Mouse (Mus musculus) bone marrow macrophage, adult 2 months (primary cell): ENCODE measurements around the gene Ruvbl2. TPM values are rescaled to one million over a fixed set of nuclear protein-coding genes. Genes with fewer than 3 reads are reported as not detected.
A peak's percentile ranks its signal among the peaks of the same experiment; 100 is the strongest.

Experiments used
- H3K27ac ChIP-seq: 2 replicates; pipeline ENCODE4 v1.5.1; 2012; ENCODE audit warnings: low read depth, low read length; ENCODE audit not compliant: insufficient read depth
- H3K4me1 ChIP-seq: 2 replicates; pipeline ENCODE4 v1.6.1; 2012; ENCODE audit warnings: low read length; ENCODE audit not compliant: control insufficient read depth, insufficient read depth
- H3K4me3 ChIP-seq: 2 replicates; pipeline ENCODE4 v1.5.1; 2012; ENCODE audit warnings: mild to moderate bottlenecking, low read length, moderate library complexity; ENCODE audit not compliant: insufficient read depth
- CTCF ChIP-seq: IDR thresholded peaks from 2 replicates; pipeline ENCODE4 v1.5.1; 2012; ENCODE audit warnings: low read depth, mild to moderate bottlenecking, low read length, moderate library complexity
- POLR2A ChIP-seq: IDR thresholded peaks from 2 replicates; pipeline ENCODE4 v1.6.1; 2012; ENCODE audit warnings: mild to moderate bottlenecking, low read depth, low read length, borderline replicate concordance
- polyA plus RNA-seq: library from polyadenylated mRNA; stranded (reverse); fragments of >200 nt; gene quantifications from 2 replicates; pipeline ENCODE4 v1.2.4, GENCODE M21; 2012; ENCODE audit not compliant: missing spikeins, insufficient read depth, insufficient read length

Ruvbl2 gene
- polyA plus RNA-seq, 1 experiment = 43.8 TPM

DNA sequence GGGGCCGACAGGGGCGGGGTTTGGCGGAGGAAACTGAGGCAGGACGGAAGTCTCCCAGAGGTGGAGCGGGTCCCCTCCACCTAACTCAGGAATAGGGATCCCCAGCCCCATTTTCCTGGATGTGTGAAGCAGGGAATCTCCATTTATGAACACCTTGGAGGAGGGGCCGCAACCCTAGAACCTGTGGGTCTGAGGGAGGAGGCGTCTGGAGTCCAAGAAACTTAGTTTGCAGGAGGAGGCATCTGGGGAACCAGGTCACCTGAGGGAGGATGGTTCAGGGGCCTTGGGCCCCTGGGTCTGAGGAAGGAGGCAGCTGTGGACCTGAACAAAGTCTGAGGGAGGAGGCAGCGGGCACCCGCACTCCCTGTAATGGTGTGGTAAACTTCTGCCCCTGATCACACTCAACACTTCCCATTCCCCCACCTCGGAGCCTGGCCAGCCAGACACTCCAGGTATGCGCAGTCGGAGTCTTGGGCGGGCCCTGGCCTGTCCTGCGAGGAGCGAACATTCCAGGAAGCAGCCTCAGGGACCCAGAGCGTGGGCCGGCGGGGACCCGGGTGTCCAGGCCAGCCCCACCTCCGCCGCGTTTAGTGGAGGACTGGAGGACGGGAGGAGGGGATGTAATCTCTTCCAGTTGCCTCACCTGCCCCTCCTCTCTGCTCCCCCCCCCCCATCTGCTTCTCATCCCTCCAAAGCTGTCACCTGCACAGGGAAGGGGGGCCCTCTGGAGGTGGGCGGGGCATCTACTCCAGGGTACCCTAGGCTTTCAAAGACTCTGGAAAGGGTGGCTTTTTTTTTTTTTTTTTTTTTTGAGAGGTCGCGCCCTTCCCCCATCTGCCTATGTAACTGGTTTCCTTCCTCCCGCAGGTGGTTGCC, 23.8 kb downstream of the Ruvbl2 start:
- Histone ChIP-seq H3K4me3 (no peak overlapping the region), H3K4me1 (no peaks in the 10 kb centered on the region), H3K27ac (no peak overlapping the region)
- TF ChIP-seq POLR2A (no peak), CTCF (no peak)

GRCm38 (mm10) chr7:45413113-45413863, 24.6 kb downstream of the Ruvbl2 start, which contains the start of gene Ntf5:
Gene Ntf5 (plus strand): TSS chr7:45413695.
- H3K4me3 ChIP-seq = no peak within 1 kb of the TSS
- no peaks in the 10 kb centered on the region for H3K4me1 ChIP-seq
- no peak within 1 kb of the TSS for H3K27ac ChIP-seq
- no peak for TF ChIP-seq POLR2A
- no peak for TF ChIP-seq CTCF

DNA sequence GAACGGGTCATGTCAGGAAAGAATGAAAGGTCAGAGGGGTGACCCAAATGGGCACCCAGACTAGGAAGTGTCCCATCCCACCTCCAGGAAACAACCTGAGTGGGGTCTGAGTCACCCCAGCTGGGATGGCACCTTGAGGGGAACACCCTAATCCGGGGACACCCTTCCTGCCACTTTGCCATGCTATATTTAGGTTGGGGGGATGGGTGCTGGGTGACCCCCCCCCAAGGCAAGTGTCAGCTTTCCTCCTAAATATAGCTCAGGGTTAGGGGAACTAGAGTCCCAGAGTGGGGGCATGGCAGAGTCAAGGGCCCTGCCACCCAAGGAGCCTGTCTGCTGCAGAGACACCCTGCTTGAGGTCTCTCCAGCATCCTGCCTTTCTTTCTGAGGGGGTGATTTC, 25.5 kb downstream of the Ruvbl2 start:
- H3K4me3 ChIP-seq = no peak overlapping the region
- H3K4me1 ChIP-seq = no peaks in the 10 kb centered on the region
- H3K27ac ChIP-seq = no peak overlapping the region
- no peak for TF ChIP-seq POLR2A
- TF ChIP-seq CTCF = no peak

- Histone ChIP-seq H3K4me1 (peaks cover 4% of the 10 kb centered on the region; the same call in 1 of the 2 replicates), H3K4me3 (no peak overlapping the region)
Measured at GRCm38 (mm10) chr7:45409497-45410163, 28.3 kb downstream of the Ruvbl2 start.

GRCm38 (mm10) chr7:45408949-45409348, 28.9 kb downstream of the Ruvbl2 start:
- Histone ChIP-seq H3K4me3 (no peak overlapping the region), H3K27ac (no peak overlapping the region), H3K4me1 (peaks cover 4% of the 10 kb centered on the region; the same call in 1 of the 2 replicates)
- no peak for TF ChIP-seq CTCF
- no peak for TF ChIP-seq POLR2A

More at GRCm38 (mm10) chr7:45409497-45410163, 28.3 kb downstream of the Ruvbl2 start:
- TF ChIP-seq CTCF = no peak
- TF ChIP-seq POLR2A = no peak
- no peak overlapping the region for H3K27ac ChIP-seq

GRCm38 (mm10) chr7:45408351-45408750, 29.5 kb downstream of the Ruvbl2 start:
- Histone ChIP-seq H3K4me3 (no peak overlapping the region), H3K27ac (no peak overlapping the region), H3K4me1 (peaks cover 4% of the 10 kb centered on the region; the same call in 1 of the 2 replicates)
- no peak for TF ChIP-seq POLR2A
- no peak for TF ChIP-seq CTCF

DNA sequence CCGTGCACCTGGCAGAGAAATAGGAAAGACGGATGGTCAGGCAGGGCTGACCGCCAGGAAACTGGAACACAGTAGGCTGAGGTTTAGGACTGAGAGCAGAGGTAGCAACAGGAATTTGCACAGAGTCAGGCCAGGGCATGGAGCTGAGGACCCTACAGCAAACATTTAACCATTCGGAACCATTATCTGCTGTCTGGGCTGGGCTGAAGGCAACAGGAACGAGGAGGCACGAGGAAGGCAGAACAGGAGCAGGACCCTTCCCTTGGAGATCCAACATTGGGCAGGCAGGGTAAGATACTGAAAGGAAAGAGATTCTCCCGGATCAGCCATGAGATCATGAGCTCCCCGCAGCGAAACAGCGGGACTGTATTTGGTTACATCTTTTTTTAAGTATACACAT, 30.1 kb downstream of the Ruvbl2 start:
- Histone ChIP-seq H3K4me1 (peaks cover 4% of the 10 kb centered on the region; the same call in 1 of the 2 replicates), H3K4me3 (no peak overlapping the region), H3K27ac (no peak overlapping the region)
- TF ChIP-seq POLR2A (no peak), CTCF (no peak)

DNA sequence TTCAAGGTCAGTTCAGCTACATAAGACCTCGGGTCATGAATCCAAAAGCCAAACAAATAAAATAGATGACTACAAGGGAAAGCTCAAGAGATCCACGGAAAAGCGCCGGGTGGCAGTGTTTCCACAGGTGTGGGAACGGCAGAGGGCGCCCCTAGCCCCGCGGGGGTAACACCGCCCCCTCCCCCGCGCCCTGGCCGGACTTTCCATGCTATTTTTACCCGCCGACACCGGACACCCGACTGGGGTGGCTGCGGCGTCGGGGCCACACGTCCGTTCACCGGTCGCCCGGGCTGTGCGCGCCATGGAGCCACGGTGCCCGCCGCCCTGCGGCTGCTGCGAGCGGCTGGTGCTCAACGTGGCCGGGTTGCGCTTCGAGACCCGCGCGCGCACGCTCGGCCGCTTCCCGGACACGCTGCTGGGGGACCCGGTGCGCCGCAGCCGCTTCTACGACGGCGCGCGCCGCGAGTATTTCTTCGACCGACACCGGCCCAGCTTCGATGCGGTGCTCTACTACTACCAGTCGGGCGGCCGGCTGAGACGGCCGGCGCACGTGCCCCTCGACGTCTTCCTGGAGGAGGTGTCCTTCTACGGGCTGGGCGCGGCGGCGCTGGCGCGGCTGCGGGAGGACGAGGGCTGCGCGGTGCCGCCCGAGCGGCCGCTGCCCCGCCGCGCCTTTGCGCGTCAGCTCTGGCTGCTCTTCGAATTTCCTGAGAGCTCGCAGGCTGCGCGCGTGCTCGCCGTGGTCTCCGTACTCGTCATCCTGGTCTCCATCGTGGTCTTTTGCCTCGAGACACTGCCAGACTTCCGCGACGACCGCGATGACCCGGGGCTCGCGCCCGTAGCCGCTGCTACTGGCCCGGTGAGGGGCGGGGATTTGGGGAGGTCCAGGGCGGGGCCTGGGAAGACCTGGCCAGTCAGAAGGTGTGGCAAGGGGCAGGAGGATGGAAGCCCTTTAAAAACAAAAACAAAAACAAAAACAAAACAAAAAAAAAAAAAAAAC, 31.4 kb downstream of the Ruvbl2 start:
- no peak overlapping the region for H3K27ac ChIP-seq
- peaks cover 4% of the 10 kb centered on the region; the same call in 1 of the 2 replicates for H3K4me1 ChIP-seq
- peak overlapping the region; percentile 51 for H3K4me3 ChIP-seq
- TF ChIP-seq POLR2A (no peak), CTCF (no peak)
